Mouse (Mus musculus) bone marrow macrophage, adult 2 months (primary cell): ENCODE measurements around the gene Pde6h.

ENCODE experiments used
- CTCF ChIP-seq: IDR thresholded peaks from 2 replicates; pipeline ENCODE4 v1.5.1; 2012; ENCODE audit warnings: low read depth, mild to moderate bottlenecking, low read length, moderate library complexity
- POLR2A ChIP-seq: IDR thresholded peaks from 2 replicates; pipeline ENCODE4 v1.6.1; 2012; ENCODE audit warnings: mild to moderate bottlenecking, low read depth, low read length, borderline replicate concordance

DNA sequence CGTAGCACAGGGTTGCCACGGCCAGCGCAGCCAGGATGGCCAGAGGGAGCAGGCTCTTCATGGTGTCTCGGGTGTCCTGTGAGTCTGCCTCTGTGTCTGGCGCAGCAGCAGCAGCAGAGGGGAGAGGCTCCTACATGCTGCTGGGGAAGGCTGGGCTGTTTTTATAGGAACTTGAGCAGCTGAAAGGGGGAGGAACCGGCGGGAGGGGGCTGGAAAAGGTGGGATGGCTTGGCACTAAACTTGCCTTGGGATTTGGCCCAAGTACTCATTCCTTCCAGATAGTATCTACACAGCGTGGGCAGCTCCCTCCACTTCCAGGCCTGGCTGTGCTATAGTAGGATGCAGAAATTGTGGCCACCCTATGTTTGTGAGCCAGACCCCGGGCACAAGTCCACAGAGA is 48.0 kb upstream of the Pde6h start, which contains the start of gene Mgp:
- TF ChIP-seq CTCF: no peak
- no peak for TF ChIP-seq POLR2A
